Mouse (Mus musculus) lung, adult 2 months (tissue): ENCODE measurements around the gene Cfap54.

Experiments
- CTCF ChIP-seq: fragments of 200-500 bp; IDR thresholded peaks from 2 replicates; pipeline ENCODE4 v1.5.1; 2011; ENCODE audit warnings: mild to moderate bottlenecking, low read length, control low read depth; ENCODE audit not compliant: insufficient read depth
- POLR2A ChIP-seq: fragments of 200-500 bp; IDR thresholded peaks from 2 replicates; pipeline ENCODE4 v1.6.1; 2011; ENCODE audit warnings: low read depth, mild to moderate bottlenecking, control low read depth, low read length, borderline replicate concordance; ENCODE audit errors: extremely low read depth

DNA sequence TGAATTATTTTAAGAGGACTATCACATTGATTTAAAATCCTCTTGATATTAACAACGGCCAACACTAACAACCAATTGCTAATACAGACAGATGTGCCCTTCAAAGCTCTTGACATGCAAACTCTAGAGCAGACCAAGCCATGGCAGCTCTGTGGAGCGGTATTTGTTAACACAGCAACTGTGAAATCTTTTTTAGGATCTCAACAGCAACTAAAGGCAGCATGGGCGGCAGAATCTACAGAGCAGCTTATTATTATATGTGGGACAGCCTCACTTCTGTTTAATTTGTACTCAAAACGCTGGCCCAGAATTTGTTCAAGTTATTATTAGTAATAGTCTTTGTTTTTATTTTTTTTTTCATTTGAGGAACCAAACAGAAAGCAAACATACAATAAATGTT, 28.1 kb downstream of the Cfap54 start:
- TF ChIP-seq CTCF (no peak), POLR2A (no peak)
